Mouse (Mus musculus) small intestine, adult 2 months (tissue): ENCODE results near the gene Abce1. TPM values are rescaled to one million over a fixed set of nuclear protein-coding genes. Genes with fewer than 3 reads are reported as not detected.
A peak's percentile ranks its signal among the peaks of the same experiment; 100 is the strongest.

Experiments used
- H3K27ac ChIP-seq: fragments of 200-500 bp; 2 replicates; pipeline ENCODE4 v1.5.1; 2012; ENCODE audit warnings: low read depth, low read length, control low read depth, inconsistent platforms; ENCODE audit not compliant: insufficient read depth
- H3K27me3 ChIP-seq: fragments of 200-500 bp; 2 replicates; pipeline ENCODE4 v1.6.1; 2012; ENCODE audit warnings: mild to moderate bottlenecking, moderate library complexity, low read length, inconsistent platforms; ENCODE audit not compliant: control insufficient read depth, insufficient read depth
- H3K36me3 ChIP-seq: fragments of 200-500 bp; 2 replicates; pipeline ENCODE4 v1.6.1; 2012; ENCODE audit warnings: mild to moderate bottlenecking, low read length, control low read depth, inconsistent platforms; ENCODE audit not compliant: control insufficient read depth, insufficient read depth
- H3K4me1 ChIP-seq: fragments of 200-500 bp; 2 replicates; pipeline ENCODE4 v1.6.1; 2012; ENCODE audit warnings: low read length, inconsistent platforms, mixed read lengths; ENCODE audit not compliant: control insufficient read depth, insufficient read depth, insufficient read length
- H3K4me3 ChIP-seq: fragments of 200-500 bp; 2 replicates; pipeline ENCODE4 v1.5.1; 2012; ENCODE audit warnings: low read depth, mild to moderate bottlenecking, control low read depth, inconsistent platforms, low read length, moderate library complexity
- CTCF ChIP-seq: fragments of 200-500 bp; IDR thresholded peaks from 2 replicates; pipeline ENCODE4 v1.5.1; 2012; ENCODE audit warnings: low read depth, mild to moderate bottlenecking, control low read depth, inconsistent platforms, low read length, moderate library complexity, mixed read lengths; ENCODE audit not compliant: insufficient replicate concordance, insufficient read length; ENCODE audit errors: extremely low read depth
- POLR2A ChIP-seq: fragments of 200-500 bp; IDR thresholded peaks from 2 replicates; pipeline ENCODE4 v1.6.1; 2012; ENCODE audit warnings: low read depth, mild to moderate bottlenecking, control low read depth, inconsistent platforms, low read length, moderate library complexity
- WGBS: fragments of 180-500 bp; shearing (Covaris S2); methylation state at CpG from one replicate; pipeline ENCODE4 v1.1.7; 2018; 5-methylcytosine and 5-hydroxymethylcytosine counted together
- polyA plus RNA-seq: library from polyadenylated mRNA; depleted of rRNA; stranded (reverse); fragments of >200 nt; gene quantifications from 2 replicates; pipeline ENCODE4 v1.2.3, GENCODE M21; 2012; rRNA removed

The Abce1 gene
- polyA plus RNA-seq, 1 experiment = 2.6 TPM

DNA sequence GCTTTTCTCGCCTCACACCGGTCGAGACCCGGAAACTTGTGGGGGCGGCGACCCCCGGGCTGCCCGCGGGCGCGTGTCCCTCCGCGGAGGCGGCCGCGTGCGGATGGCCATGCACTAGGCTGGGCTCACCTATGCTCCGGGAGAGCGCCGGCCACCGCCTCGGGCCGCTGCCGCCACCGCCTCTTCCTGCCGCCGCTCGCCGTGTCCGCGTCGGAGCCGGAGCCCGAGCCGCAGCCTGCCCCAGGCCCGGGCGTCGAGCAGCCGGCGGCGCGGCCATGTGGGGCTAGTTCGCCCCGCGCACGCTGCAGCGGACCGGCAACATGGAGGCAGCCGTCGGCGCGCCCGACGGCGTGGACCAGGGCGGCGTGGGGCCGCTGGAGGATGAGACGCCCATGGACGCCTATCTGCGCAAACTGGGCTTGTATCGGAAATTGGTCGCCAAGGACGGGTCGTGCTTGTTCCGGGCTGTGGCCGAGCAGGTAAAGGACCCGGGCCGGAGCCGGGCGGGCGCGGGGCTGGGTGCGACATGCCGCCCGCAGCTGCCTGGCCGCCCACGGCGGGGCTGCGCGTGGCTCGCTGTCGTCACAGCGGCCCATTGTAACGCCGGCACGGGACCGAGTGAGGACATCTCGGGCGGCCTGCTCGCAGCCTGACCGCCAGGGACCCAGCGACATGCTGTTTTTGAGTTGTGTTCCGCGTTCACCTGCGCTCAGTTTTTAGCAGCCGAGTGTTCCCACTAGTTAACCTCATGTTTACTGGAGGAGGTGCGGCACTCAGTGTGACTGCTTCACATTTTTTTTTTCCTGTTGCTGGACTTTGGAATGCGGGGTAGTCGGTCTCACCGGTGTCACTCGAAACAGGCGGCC is 71.7 kb downstream of the Abce1 start, which contains the start of gene Otud4:
Otud4 (plus strand) TSS at position 33 of the 866 bp plus-strand sequence.
- H3K4me3 ChIP-seq = peak within 1 kb of the TSS; percentile 96
- peak within 1 kb of the TSS; percentile 84 for H3K27ac ChIP-seq
- WGBS = under 1% methylated on average over 103 of the region's 103 CpGs
- no peaks in the 10 kb centered on the region for H3K4me1 ChIP-seq
- TF ChIP-seq POLR2A (no peak), CTCF (peak; percentile 24; the same call in 1 of the 2 replicates)
- no peaks in the 10 kb centered on the region for H3K27me3 ChIP-seq
- peaks cover 6% of the 10 kb centered on the region for H3K36me3 ChIP-seq

DNA sequence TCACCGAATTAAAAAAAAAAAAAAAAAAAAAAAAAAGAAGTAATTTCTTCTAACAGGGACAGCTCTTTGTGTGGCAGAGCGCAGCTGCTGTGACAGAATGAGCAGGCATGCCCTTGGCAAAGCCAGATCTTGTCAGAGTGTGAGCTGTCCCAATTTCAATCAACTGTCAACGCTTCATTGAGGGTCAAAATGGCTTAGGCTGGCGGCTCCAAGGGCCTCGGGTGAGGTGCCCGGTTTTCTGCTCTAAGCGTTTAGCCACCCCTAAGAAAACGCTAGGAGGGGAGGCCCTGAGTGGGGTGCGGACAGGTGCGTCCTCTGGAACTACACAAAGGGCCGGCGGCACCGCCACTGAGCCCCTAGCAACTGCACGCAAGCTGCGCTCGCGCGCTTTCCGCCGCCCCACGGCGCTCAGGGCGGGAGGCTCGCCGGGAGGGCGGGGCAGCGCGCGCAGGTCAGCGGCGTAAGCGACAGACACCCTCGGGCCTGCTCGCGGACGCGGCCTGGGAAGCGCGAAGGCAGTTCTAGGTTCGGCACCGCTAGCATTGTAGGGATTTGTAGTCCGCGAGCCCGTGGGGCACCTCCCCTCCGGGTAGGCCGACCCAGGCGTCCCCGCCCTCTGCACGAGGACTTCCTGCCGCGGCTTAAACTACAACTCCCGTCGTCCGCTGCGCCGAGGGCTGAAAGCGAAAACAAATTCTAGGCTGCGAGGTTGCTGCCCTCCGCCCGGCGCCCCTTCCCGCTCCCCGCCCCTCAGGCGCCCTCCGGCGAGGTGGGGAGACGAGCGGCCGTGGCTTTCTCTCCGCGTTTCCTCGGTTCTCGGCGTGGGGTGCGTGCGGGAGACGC is 72.6 kb downstream of the Abce1 start:
- no peaks in the 10 kb centered on the region for H3K4me1 ChIP-seq
- H3K4me3 ChIP-seq = peak overlapping the region; percentile 96
- H3K36me3 ChIP-seq = peaks cover under 1% of the 10 kb centered on the region; the same call in 1 of the 2 replicates
- WGBS = under 1% methylated on average over 77 of the region's 77 CpGs
- peak overlapping the region; percentile 84 for H3K27ac ChIP-seq
- no peaks in the 10 kb centered on the region for H3K27me3 ChIP-seq
- TF ChIP-seq CTCF = no peak
- TF ChIP-seq POLR2A = peak; percentile 64

DNA sequence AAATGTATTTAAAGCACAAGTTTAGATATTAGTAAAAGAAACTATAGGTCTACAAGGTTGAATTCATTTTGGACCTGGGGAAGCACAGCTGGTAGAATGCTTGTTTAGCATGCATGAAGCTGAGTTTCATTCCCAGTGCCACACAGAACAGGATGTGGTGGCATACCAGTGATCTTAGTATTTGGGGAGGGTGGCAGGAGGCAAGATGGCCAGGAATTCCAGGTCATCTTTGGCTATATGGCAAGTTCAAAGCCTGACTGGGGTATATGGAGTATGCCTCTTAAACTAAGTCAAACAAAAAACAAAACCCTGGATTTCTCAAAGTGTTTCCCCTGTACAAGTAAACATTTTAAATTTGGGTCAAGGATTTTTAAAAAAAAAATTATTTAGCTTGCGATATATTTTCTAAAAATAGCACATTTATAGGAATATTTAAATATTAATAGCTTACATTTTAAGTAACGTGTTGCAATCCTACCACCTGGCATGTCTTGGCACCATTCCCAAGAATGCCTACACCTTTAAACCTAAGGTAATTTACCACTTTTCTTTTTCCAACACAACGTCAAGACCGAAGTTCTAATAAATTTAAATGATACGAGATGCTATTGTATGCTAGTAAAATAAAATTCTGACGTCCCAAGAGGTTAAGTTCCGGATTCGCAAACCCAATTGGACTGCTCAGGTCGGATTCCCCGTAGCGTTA is 73.4 kb downstream of the Abce1 start:
- Histone ChIP-seq H3K27ac (no peak overlapping the region), H3K4me1 (no peaks in the 10 kb centered on the region), H3K4me3 (peak overlapping the region; percentile 96), H3K27me3 (no peaks in the 10 kb centered on the region), H3K36me3 (no peaks in the 10 kb centered on the region)
- TF ChIP-seq POLR2A (no peak), CTCF (no peak)
- 1% methylated on average over 11 of the region's 11 CpGs for WGBS

DNA sequence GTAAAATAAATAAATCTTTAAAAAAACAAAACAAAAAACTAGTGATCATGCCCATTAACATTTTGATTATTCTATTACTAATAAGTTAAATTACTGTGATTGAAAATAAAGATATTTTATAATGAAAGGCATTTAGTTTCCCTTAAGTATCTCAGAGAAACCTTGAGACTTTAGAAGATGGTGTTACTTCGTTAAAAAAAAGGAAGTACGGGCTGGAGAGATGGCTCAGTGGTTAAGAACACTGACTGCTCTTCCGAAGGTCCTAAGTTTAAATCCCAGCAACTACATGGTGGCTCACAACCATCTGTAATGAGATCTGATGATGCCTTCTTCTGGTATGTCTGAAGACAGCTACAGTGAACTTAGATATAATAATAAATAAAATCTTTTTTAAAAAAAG is 74.3 kb downstream of the Abce1 start:
- no peaks in the 10 kb centered on the region for H3K36me3 ChIP-seq
- WGBS = 85% methylated on average over 3 of the region's 3 CpGs
- TF ChIP-seq CTCF (no peak), POLR2A (no peak)
- H3K4me3 ChIP-seq = no peak overlapping the region
- no peaks in the 10 kb centered on the region for H3K4me1 ChIP-seq
- no peak overlapping the region for H3K27ac ChIP-seq
- no peaks in the 10 kb centered on the region for H3K27me3 ChIP-seq

DNA sequence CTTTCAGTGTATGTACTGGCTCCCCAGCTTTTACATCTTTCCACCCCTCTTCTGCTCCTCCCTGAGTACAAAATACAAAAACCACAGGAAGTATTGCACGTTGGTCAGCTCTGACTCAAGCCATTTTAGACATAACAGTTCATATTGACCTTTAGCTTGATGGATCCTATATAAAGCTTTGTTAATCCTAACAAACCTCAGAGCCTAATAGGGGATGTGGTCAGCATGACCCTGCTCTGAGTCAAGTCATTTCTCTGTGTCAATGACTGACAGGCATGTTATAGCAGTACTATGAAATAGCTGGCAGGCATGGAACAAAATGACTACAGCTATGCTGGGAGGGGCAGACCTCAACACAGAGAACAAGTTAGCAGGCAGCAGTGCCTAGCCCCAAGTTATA is 75.4 kb downstream of the Abce1 start:
- no peak overlapping the region for H3K4me3 ChIP-seq
- 60% methylated on average over 1 of the region's 1 CpGs for WGBS
- no peaks in the 10 kb centered on the region for H3K27me3 ChIP-seq
- TF ChIP-seq POLR2A (no peak), CTCF (no peak)
- H3K4me1 ChIP-seq = no peaks in the 10 kb centered on the region
- H3K27ac ChIP-seq = no peak overlapping the region
- H3K36me3 ChIP-seq = no peaks in the 10 kb centered on the region

DNA sequence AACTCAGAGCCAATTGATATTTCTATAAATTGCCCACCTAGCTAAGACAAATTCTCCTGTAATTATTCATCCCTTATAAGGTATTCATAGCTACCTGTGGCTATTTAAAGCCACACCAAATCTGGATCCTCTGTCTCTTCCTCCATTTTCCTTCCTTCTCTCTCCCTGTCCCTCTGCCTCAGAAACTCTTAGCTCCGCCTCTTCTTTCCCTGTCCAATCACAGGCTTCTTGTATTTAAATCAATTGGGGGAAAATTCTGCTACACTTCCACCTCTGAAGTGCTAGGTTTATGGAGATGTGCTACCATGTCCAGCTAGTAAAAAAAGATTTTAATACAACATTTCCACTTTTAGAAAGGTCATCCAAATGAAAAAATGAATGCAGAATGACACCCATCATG is 76.0 kb downstream of the Abce1 start:
- Histone ChIP-seq H3K36me3 (no peaks in the 10 kb centered on the region), H3K27ac (no peak overlapping the region), H3K27me3 (no peaks in the 10 kb centered on the region), H3K4me1 (no peaks in the 10 kb centered on the region), H3K4me3 (no peak overlapping the region)
- no peak for TF ChIP-seq CTCF
- TF ChIP-seq POLR2A = no peak
- 85% methylated on average over 1 of the region's 1 CpGs for WGBS

Other genes starting within 250 kb of the Abce1 start
- 11.2 and 18.0 TPM in 2 replicates for gene Otud4, start 72.1 kb downstream of the Abce1 start, polyA plus RNA-seq
- 0.08 and 0.15 TPM in 2 replicates for gene Anapc10, start 80 bp upstream of the Abce1 start, polyA plus RNA-seq